Mouse (Mus musculus) liver, embryonic 14.5 days (tissue): ENCODE measurements around the gene Plvap. TPM values are rescaled to one million over a fixed set of nuclear protein-coding genes. Genes with fewer than 3 reads are reported as not detected.

Source experiments
- ATAC-seq: fragments of 200-750 bp; cut with Nextera tagmentation; 2 replicates; pipeline ENCODE4 v1.8.0; 2017; ENCODE audit warnings: moderate number of reproducible peaks, mild to moderate bottlenecking, moderate library complexity; ENCODE audit not compliant: insufficient read depth
- DNase-seq, 3 experiments: peaks; one replicate each; pipeline ENCODE4 v3.0.0-alpha.2; 2012 to 2013; ENCODE audit warnings: low read depth in 3 of 3, low spot score in 3 of 3
- H3K27ac ChIP-seq: fragments of 300-500 bp; sonication (generic); 2 replicates; pipeline ENCODE4 v1.5.1; 2014; ENCODE audit warnings: moderate library complexity, mild to moderate bottlenecking, control low read depth, inconsistent platforms
- H3K27me3 ChIP-seq: fragments of 300-500 bp; sonication (generic); 2 replicates; pipeline ENCODE4 v1.6.1; 2014; ENCODE audit warnings: mild to moderate bottlenecking, low read length, moderate library complexity; ENCODE audit not compliant: control insufficient read depth, insufficient read depth
- H3K36me3 ChIP-seq: fragments of 300-500 bp; sonication (generic); replicated peaks from 2 replicates; pipeline ENCODE4 v1.6.1; 2014; ENCODE audit warnings: low read depth; ENCODE audit not compliant: control insufficient read depth, insufficient read depth
- H3K4me1 ChIP-seq, 2 experiments: fragments of 200-500 bp in 1 of 2; fragments of 300-500 bp in 1 of 2; sonication (generic) in 1 of 2; replicated peaks; 2 replicates each; pipeline ENCODE4 v1.6.1; 2012 to 2014; ENCODE audit warnings: antibody characterized with exemption in 1 of 2, inconsistent platforms in 1 of 2, low read length in 1 of 2; ENCODE audit not compliant: control insufficient read depth in 2 of 2, insufficient read depth in 2 of 2
- H3K4me2 ChIP-seq: fragments of 300-500 bp; sonication (generic); 2 replicates; pipeline ENCODE4 v1.6.1; 2014; ENCODE audit warnings: low read depth, mild to moderate bottlenecking, control low read depth, moderate library complexity
- H3K4me3 ChIP-seq, 2 experiments: fragments of 200-500 bp in 1 of 2; fragments of 300-500 bp in 1 of 2; sonication (generic) in 1 of 2; 2 replicates each; pipeline ENCODE4 v1.5.1; 2012 to 2014; ENCODE audit warnings: low read depth in 2 of 2, low read length in 2 of 2, mild to moderate bottlenecking in 2 of 2, control low read depth in 1 of 2, inconsistent platforms in 1 of 2, moderate library complexity in 1 of 2; ENCODE audit not compliant: insufficient read depth in 1 of 2
- H3K9ac ChIP-seq: fragments of 300-500 bp; sonication (generic); replicated peaks from 2 replicates; pipeline ENCODE4 v1.6.1; 2014; ENCODE audit warnings: mild to moderate bottlenecking, control low read depth, moderate library complexity
- H3K9me3 ChIP-seq: fragments of 300-500 bp; sonication (generic); 2 replicates; pipeline ENCODE4 v1.6.1; 2016; ENCODE audit warnings: low read length, mixed read lengths; ENCODE audit not compliant: control insufficient read depth
- CTCF ChIP-seq: IDR thresholded peaks from 2 replicates; pipeline ENCODE4 v1.5.1; 2016; ENCODE audit warnings: antibody characterized with exemption, low read depth, control low read depth
- EP300 ChIP-seq: IDR thresholded peaks from 2 replicates; pipeline ENCODE4 v1.6.1; 2016; ENCODE audit warnings: antibody characterized with exemption, low read depth
- WGBS: fragments of 180-500 bp; shearing (Covaris S2); extraction: QIAGEN DNeasy Blood & Tissue Kit; methylation state at CpG from one replicate; pipeline ENCODE4 v1.1.7; 2014; ENCODE audit not compliant: insufficient replicate concordance; 5-methylcytosine and 5-hydroxymethylcytosine counted together
- polyA plus RNA-seq, 2 experiments: library from polyadenylated mRNA; depleted of rRNA in 1 of 2; stranded (reverse) in 1 of 2; unstranded in 1 of 2; fragments of >200 nt; fragmentation: Nextera tagmentation in 1 of 2; extraction: Ambion mirVana in 1 of 2; gene quantifications; 2 replicates each; pipeline versions ENCODE4 v1.2.1 to v1.2.3; 2012 to 2014

The Plvap gene
- polyA plus RNA-seq, 2 experiments = 15.9 to 16.8 TPM

- DNase-seq (no peak), ATAC-seq (no peak)
- H3K9ac ChIP-seq = peak overlapping the region; percentile 54; the same call in 1 of the 2 replicates
- H3K4me2 ChIP-seq = peak overlapping the region; percentile 82
- peak overlapping the region in 1 of 2 experiments; percentile 54; a peak in 2 of 4 replicates for H3K4me3 ChIP-seq
- TF ChIP-seq CTCF = no peak
- no peak for TF ChIP-seq EP300
- no peaks in the 10 kb centered on the region for H3K27me3 ChIP-seq
- H3K36me3 ChIP-seq = peaks cover 13% of the 10 kb centered on the region
- WGBS = 28% methylated on average over 4 of the region's 4 CpGs
- no peaks in the 10 kb centered on the region for H3K9me3 ChIP-seq
- peaks cover 0 to 8% of the 10 kb centered on the region in 2 experiments; a peak in 2 of 4 replicates for H3K4me1 ChIP-seq
- no peak overlapping the region for H3K27ac ChIP-seq
Observed at GRCm38 (mm10) chr8:71475702-71476075, 35.9 kb downstream of the Plvap start.

GRCm38 (mm10) chr8:71474785-71475701 lies 36.5 kb downstream of the Plvap start:
- Histone ChIP-seq H3K36me3 (peaks cover 13% of the 10 kb centered on the region), H3K4me3 (no peak overlapping the region), H3K27ac (no peak overlapping the region), H3K9ac (no peak overlapping the region), H3K4me1 (peaks cover 2 to 9% of the 10 kb centered on the region in 2 experiments; a peak in 3 of 4 replicates), H3K9me3 (no peaks in the 10 kb centered on the region), H3K4me2 (no peak overlapping the region; the same call in 1 of the 2 replicates), H3K27me3 (no peaks in the 10 kb centered on the region)
- no peak for TF ChIP-seq EP300
- no peak for TF ChIP-seq CTCF
- WGBS = 84% methylated on average over 25 of the region's 25 CpGs
- no peak for ATAC-seq
- DNase-seq = no peak

- Histone ChIP-seq H3K4me2 (no peak overlapping the region), H3K4me1 (peaks cover 8 to 12% of the 10 kb centered on the region in 2 experiments), H3K27me3 (no peaks in the 10 kb centered on the region), H3K9me3 (no peaks in the 10 kb centered on the region), H3K36me3 (peaks cover 13% of the 10 kb centered on the region), H3K27ac (no peak overlapping the region), H3K4me3 (no peak overlapping the region), H3K9ac (no peak overlapping the region)
- 90% methylated on average over 18 of the region's 18 CpGs for WGBS
- DNase-seq = no peak
- TF ChIP-seq EP300 (no peak), CTCF (no peak)
- ATAC-seq = no peak
Observed at GRCm38 (mm10) chr8:71474344-71474743, 37.2 kb downstream of the Plvap start.

- H3K4me2 ChIP-seq = no peak overlapping the region
- H3K27me3 ChIP-seq = no peaks in the 10 kb centered on the region
- TF ChIP-seq EP300 (no peak), CTCF (peak; percentile 46)
- H3K4me3 ChIP-seq = no peak overlapping the region
- H3K4me1 ChIP-seq = peaks cover 8 to 14% of the 10 kb centered on the region in 2 experiments
- DNase-seq = no peak
- no peaks in the 10 kb centered on the region for H3K9me3 ChIP-seq
- no peak overlapping the region for H3K9ac ChIP-seq
- 88% methylated on average over 8 of the region's 8 CpGs for WGBS
- no peak overlapping the region for H3K27ac ChIP-seq
- peaks cover 13% of the 10 kb centered on the region for H3K36me3 ChIP-seq
- ATAC-seq = no peak
Observed at GRCm38 (mm10) chr8:71472601-71473386, 38.8 kb downstream of the Plvap start.

GRCm38 (mm10) chr8:71471861-71472260 lies 39.7 kb downstream of the Plvap start:
- H3K9ac ChIP-seq = no peak overlapping the region
- 85% methylated on average over 17 of the region's 17 CpGs for WGBS
- no peak for ATAC-seq
- H3K4me3 ChIP-seq = no peak overlapping the region
- H3K4me1 ChIP-seq = peaks cover 8% of the 10 kb centered on the region in 2 experiments
- H3K36me3 ChIP-seq = peaks cover 13% of the 10 kb centered on the region
- no peak overlapping the region for H3K4me2 ChIP-seq
- DNase-seq = no peak
- TF ChIP-seq EP300 = no peak
- no peak for TF ChIP-seq CTCF
- H3K27ac ChIP-seq = no peak overlapping the region
- H3K27me3 ChIP-seq = no peaks in the 10 kb centered on the region
- H3K9me3 ChIP-seq = no peaks in the 10 kb centered on the region
